Mouse (Mus musculus) thymus, adult 2 months (tissue): ENCODE measurements around the gene Kxd1. TPM values are rescaled to one million over a fixed set of nuclear protein-coding genes. Genes with fewer than 3 reads are reported as not detected.

Experiments
- DNase-seq: peaks from one replicate; pipeline ENCODE4 v3.0.0; 2021
- H3K27ac ChIP-seq: fragments of 200-500 bp; 2 replicates; pipeline ENCODE4 v1.5.1; 2012; ENCODE audit warnings: low read length, control low read depth; ENCODE audit not compliant: control insufficient read depth, insufficient read depth
- H3K27me3 ChIP-seq: fragments of 200-500 bp; 2 replicates; pipeline ENCODE4 v1.6.1; 2012; ENCODE audit warnings: mild to moderate bottlenecking, low read length, moderate library complexity, mixed read lengths; ENCODE audit not compliant: control insufficient read depth, insufficient read depth
- H3K36me3 ChIP-seq: fragments of 200-500 bp; 2 replicates; pipeline ENCODE4 v1.6.1; 2012; ENCODE audit warnings: mild to moderate bottlenecking, low read length, moderate library complexity; ENCODE audit not compliant: control insufficient read depth, insufficient read depth
- H3K4me1 ChIP-seq: fragments of 200-500 bp; replicated peaks from 2 replicates; pipeline ENCODE4 v1.6.1; 2012; ENCODE audit warnings: low read length; ENCODE audit not compliant: control insufficient read depth, insufficient read depth
- H3K4me3 ChIP-seq: fragments of 200-500 bp; 2 replicates; pipeline ENCODE4 v1.5.1; 2012; ENCODE audit warnings: mild to moderate bottlenecking, low read length, control low read depth, moderate library complexity; ENCODE audit not compliant: control insufficient read depth, insufficient read depth
- CTCF ChIP-seq: fragments of 200-500 bp; IDR thresholded peaks from 2 replicates; pipeline ENCODE4 v1.5.1; 2012; ENCODE audit warnings: mild to moderate bottlenecking, control low read depth, low read length, moderate library complexity, borderline replicate concordance; ENCODE audit not compliant: control insufficient read depth, poor library complexity, insufficient read depth; ENCODE audit errors: extremely low read depth
- POLR2A ChIP-seq: fragments of 200-500 bp; IDR thresholded peaks from 2 replicates; pipeline ENCODE4 v1.6.1; 2012; ENCODE audit warnings: mild to moderate bottlenecking, low read length, control low read depth, moderate library complexity; ENCODE audit not compliant: control insufficient read depth, poor library complexity, insufficient read depth; ENCODE audit errors: extremely low read depth
- WGBS: fragments of 180-500 bp; shearing (Covaris S2); methylation state at CpG from one replicate; pipeline ENCODE4 v1.1.7; 2018; 5-methylcytosine and 5-hydroxymethylcytosine counted together
- polyA plus RNA-seq: library from polyadenylated mRNA; depleted of rRNA; stranded (reverse); fragments of >200 nt; gene quantifications from 2 replicates; pipeline ENCODE4 v1.2.3, GENCODE M21; 2012

Kxd1 gene
- polyA plus RNA-seq, 1 experiment = 72.7 TPM

GRCm38 (mm10) chr8:70522592-70523403 lies 5.0 kb downstream of the Kxd1 start:
- H3K36me3 ChIP-seq = peaks cover 2% of the 10 kb centered on the region; the same call in 1 of the 2 replicates
- H3K27ac ChIP-seq = peak overlapping the region; percentile 20
- H3K27me3 ChIP-seq = no peaks in the 10 kb centered on the region
- TF ChIP-seq POLR2A (peak; percentile 77), CTCF (peak; percentile 76)
- peak overlapping the region; percentile 71 for H3K4me3 ChIP-seq
- peak; percentile 96 for DNase-seq
- H3K4me1 ChIP-seq = peaks cover 9% of the 10 kb centered on the region
- under 1% methylated on average over 51 of the region's 51 CpGs for WGBS

- 0 out of 2 replicates have a peak, but pooled peaks cover 6% of the 10 kb centered on the region for H3K4me1 ChIP-seq
- no peak overlapping the region for H3K27ac ChIP-seq
- TF ChIP-seq CTCF = no peak
- TF ChIP-seq POLR2A = no peak
- no peak overlapping the region for H3K4me3 ChIP-seq
- no peak for DNase-seq
- no peaks in the 10 kb centered on the region for H3K27me3 ChIP-seq
- 76% methylated on average over 2 of the region's 2 CpGs for WGBS
- H3K36me3 ChIP-seq = peaks cover 7% of the 10 kb centered on the region; the same call in 1 of the 2 replicates
Observed at GRCm38 (mm10) chr8:70519606-70520005, 8.2 kb downstream of the Kxd1 start.

- no peak overlapping the region for H3K27ac ChIP-seq
- no peak for TF ChIP-seq POLR2A
- no peak for TF ChIP-seq CTCF
- no peaks in the 10 kb centered on the region for H3K27me3 ChIP-seq
- no peak overlapping the region for H3K4me3 ChIP-seq
- 96% methylated on average over 6 of the region's 6 CpGs for WGBS
- H3K4me1 ChIP-seq = 0 out of 2 replicates have a peak, but pooled peaks cover 6% of the 10 kb centered on the region
- H3K36me3 ChIP-seq = peaks cover 7% of the 10 kb centered on the region; the same call in 1 of the 2 replicates
- DNase-seq = no peak
Observed at GRCm38 (mm10) chr8:70519043-70519442, 8.7 kb downstream of the Kxd1 start.

GRCm38 (mm10) chr8:70517940-70518643 lies 9.7 kb downstream of the Kxd1 start:
- TF ChIP-seq CTCF = no peak
- no peak for TF ChIP-seq POLR2A
- WGBS = 96% methylated on average over 10 of the region's 10 CpGs
- H3K27ac ChIP-seq = no peak overlapping the region
- DNase-seq = no peak
- no peaks in the 10 kb centered on the region for H3K27me3 ChIP-seq
- no peak overlapping the region for H3K4me3 ChIP-seq
- peaks cover 7% of the 10 kb centered on the region; the same call in 1 of the 2 replicates for H3K36me3 ChIP-seq
- H3K4me1 ChIP-seq = 0 out of 2 replicates have a peak, but pooled peaks cover 6% of the 10 kb centered on the region

GRCm38 (mm10) chr8:70513441-70513840 lies 14.3 kb downstream of the Kxd1 start:
- no peak overlapping the region for H3K4me3 ChIP-seq
- no peaks in the 10 kb centered on the region for H3K27me3 ChIP-seq
- peaks cover 17% of the 10 kb centered on the region for H3K4me1 ChIP-seq
- H3K36me3 ChIP-seq = peaks cover 7% of the 10 kb centered on the region; the same call in 1 of the 2 replicates
- WGBS = 55% methylated on average over 2 of the region's 2 CpGs
- no peak for DNase-seq
- TF ChIP-seq CTCF (no peak), POLR2A (no peak)
- no peak overlapping the region for H3K27ac ChIP-seq

- Histone ChIP-seq H3K27ac (no peak overlapping the region), H3K4me3 (no peak overlapping the region), H3K36me3 (peaks cover 6% of the 10 kb centered on the region; the same call in 1 of the 2 replicates), H3K27me3 (no peaks in the 10 kb centered on the region), H3K4me1 (peaks cover 17% of the 10 kb centered on the region)
- DNase-seq = no peak
- TF ChIP-seq CTCF (no peak), POLR2A (no peak)
- WGBS = 53% methylated on average over 11 of the region's 11 CpGs
Observed at GRCm38 (mm10) chr8:70512253-70512903, 15.4 kb downstream of the Kxd1 start.
